28 mouse cellular contexts compared by ENCODE assay signal in genomic region chr1:64220040-64220439, GRCm38 (mm10).
DNase-seq lines count a peak whose midpoint lies in the region; ATAC-seq and TF ChIP-seq lines count a peak whose summit lies in the region.
"Had no signal": no experiment of that assay in that cellular context is flagged by ENCODE, and none has a peak within 500 bp of the region (broad histone marks: within the 10 kb centered on the region; RNA-seq: fewer than 3 reads in every experiment).

No protein-coding gene starts in this region.

- H3K36me3 ChIP-seq in forebrain, embryonic 10.5 days (replicated peaks), result no peaks in the 10 kb centered on the region
- no peaks in the 10 kb centered on the region for H3K36me3 ChIP-seq in forebrain, embryonic 11.5 days (ENCODE audit: control insufficient read depth, insufficient read depth, low read length)
- H3K36me3 ChIP-seq in hindbrain, postnatal 0 days (ENCODE audit: insufficient read depth, low read length), result no peaks in the 10 kb centered on the region
- no peaks in the 10 kb centered on the region for H3K36me3 ChIP-seq in hindbrain, embryonic 12.5 days
- H3K36me3 ChIP-seq in midbrain, embryonic 11.5 days (ENCODE audit: control insufficient read depth, insufficient read depth, low read length), result no peaks in the 10 kb centered on the region
- H3K36me3 ChIP-seq in midbrain, postnatal 0 days (ENCODE audit: insufficient read depth, low read length), result no peaks in the 10 kb centered on the region
- no peaks in the 10 kb centered on the region for H3K36me3 ChIP-seq in intestine, postnatal 0 days (ENCODE audit: control insufficient read depth, insufficient read depth)
- H3K36me3 ChIP-seq: embryonic facial prominence, embryonic 12.5 days; heart, embryonic 12.5 days; limb, embryonic 10.5 days; limb, embryonic 15.5 days; liver, embryonic 13.5 days; neural tube, embryonic 15.5 days; stomach, embryonic 15.5 days had no signal

- H3K27me3 ChIP-seq in forebrain, embryonic 10.5 days (ENCODE audit: poor library complexity, severe bottlenecking), result no peaks in the 10 kb centered on the region
- H3K27me3 ChIP-seq in forebrain, embryonic 11.5 days (ENCODE audit: control insufficient read depth, insufficient read depth, low read length), result no peaks in the 10 kb centered on the region
- no peaks in the 10 kb centered on the region for H3K27me3 ChIP-seq in hindbrain, postnatal 0 days (ENCODE audit: insufficient read depth, low read length)
- H3K27me3 ChIP-seq in hindbrain, embryonic 12.5 days, result no peaks in the 10 kb centered on the region
- no peaks in the 10 kb centered on the region for H3K27me3 ChIP-seq in midbrain, embryonic 11.5 days (ENCODE audit: control insufficient read depth, insufficient read depth, low read length)
- H3K27me3 ChIP-seq in midbrain, postnatal 0 days (ENCODE audit: insufficient read depth, low read length), result no peaks in the 10 kb centered on the region
- no peaks in the 10 kb centered on the region for H3K27me3 ChIP-seq in intestine, postnatal 0 days (replicated peaks; ENCODE audit: control insufficient read depth, insufficient read depth, low read length)
- H3K27me3 ChIP-seq: CH12.LX; embryonic facial prominence, embryonic 12.5 days; heart, embryonic 12.5 days; limb, embryonic 15.5 days; liver, embryonic 13.5 days; neural tube, embryonic 15.5 days; stomach, embryonic 15.5 days had no signal

- no peak overlapping the region for H3K9ac ChIP-seq in forebrain, embryonic 11.5 days (ENCODE audit: low read length)
- H3K9ac ChIP-seq in hindbrain, postnatal 0 days (replicated peaks; ENCODE audit: low read length), result no peak overlapping the region
- H3K9ac ChIP-seq in hindbrain, embryonic 12.5 days, result no peak overlapping the region
- no peak overlapping the region for H3K9ac ChIP-seq in midbrain, embryonic 11.5 days (ENCODE audit: low read length)
- no peak overlapping the region for H3K9ac ChIP-seq in midbrain, postnatal 0 days (replicated peaks; ENCODE audit: low read length, poor library complexity, severe bottlenecking)
- H3K9ac ChIP-seq in intestine, postnatal 0 days (ENCODE audit: low read depth, low read length), result no peak overlapping the region
- H3K9ac ChIP-seq: embryonic facial prominence, embryonic 12.5 days; heart, embryonic 12.5 days; limb, embryonic 15.5 days; liver, embryonic 13.5 days; neural tube, embryonic 15.5 days; stomach, embryonic 15.5 days had no signal

- 80% methylated on average over 5 of the region's 5 CpGs for WGBS in forebrain, embryonic 10.5 days
- 80% methylated on average over 5 of the region's 5 CpGs for WGBS in forebrain, embryonic 11.5 days
- 66% methylated on average over 5 of the region's 5 CpGs for WGBS in hindbrain, postnatal 0 days
- WGBS in hindbrain, embryonic 12.5 days, result 69% methylated on average over 5 of the region's 5 CpGs
- WGBS in midbrain, embryonic 11.5 days, result 83% methylated on average over 5 of the region's 5 CpGs
- WGBS in midbrain, postnatal 0 days, result 54% methylated on average over 5 of the region's 5 CpGs
- WGBS in intestine, postnatal 0 days, result 87% methylated on average over 5 of the region's 5 CpGs

- TF ChIP-seq CTCF in hindbrain, postnatal 0 days (IDR thresholded peaks at IDR 0.05; ENCODE audit: low read depth), result no peak
- TF ChIP-seq CTCF in midbrain, postnatal 0 days (IDR thresholded peaks at IDR 0.05), result no peak
- TF ChIP-seq CTCF in intestine, postnatal 0 days (IDR thresholded peaks at IDR 0.05; ENCODE audit: low read depth), result no peak

- no peak overlapping the region for H3K4me3 ChIP-seq in forebrain, embryonic 10.5 days
- no peak overlapping the region for H3K4me3 ChIP-seq in forebrain, embryonic 11.5 days (ENCODE audit: low read depth, low read length)
- no peak overlapping the region for H3K4me3 ChIP-seq in hindbrain, postnatal 0 days (ENCODE audit: low read length)
- H3K4me3 ChIP-seq in hindbrain, embryonic 12.5 days, result no peak overlapping the region
- no peak overlapping the region for H3K4me3 ChIP-seq in midbrain, embryonic 11.5 days (ENCODE audit: low read depth, low read length)
- H3K4me3 ChIP-seq in midbrain, postnatal 0 days (ENCODE audit: low read depth, low read length), result no peak overlapping the region
- H3K4me3 ChIP-seq in intestine, postnatal 0 days (ENCODE audit: low read depth, low read length), result no peak overlapping the region
- H3K4me3 ChIP-seq: embryonic facial prominence, embryonic 12.5 days; heart, adult 2 months; heart, embryonic 12.5 days; limb, embryonic 10.5 days; limb, embryonic 15.5 days; liver, embryonic 13.5 days; neural tube, embryonic 15.5 days; stomach, embryonic 15.5 days had no signal

- no peak for ATAC-seq in forebrain, embryonic 11.5 days (replicated peaks; ENCODE audit: low FRiP score)
- no peak; the same call in 1 of the 2 replicates for ATAC-seq in hindbrain, postnatal 0 days
- no peak for ATAC-seq in hindbrain, embryonic 12.5 days (ENCODE audit: low FRiP score)
- ATAC-seq in midbrain, embryonic 11.5 days (ENCODE audit: low FRiP score), result no peak
- no peak for ATAC-seq in midbrain, postnatal 0 days (ENCODE audit: low FRiP score)
- no peak for ATAC-seq in intestine, postnatal 0 days
- ATAC-seq: lung, postnatal 0 days had no signal

- no peaks in the 10 kb centered on the region for H3K9me3 ChIP-seq in forebrain, embryonic 10.5 days
- H3K9me3 ChIP-seq in forebrain, embryonic 11.5 days (ENCODE audit: control insufficient read depth, low read length), result no peaks in the 10 kb centered on the region
- no peaks in the 10 kb centered on the region for H3K9me3 ChIP-seq in hindbrain, postnatal 0 days (ENCODE audit: low read length)
- no peaks in the 10 kb centered on the region for H3K9me3 ChIP-seq in hindbrain, embryonic 12.5 days (replicated peaks)
- H3K9me3 ChIP-seq in midbrain, embryonic 11.5 days (ENCODE audit: control insufficient read depth, low read length), result no peaks in the 10 kb centered on the region
- H3K9me3 ChIP-seq in midbrain, postnatal 0 days (ENCODE audit: low read length), result no peaks in the 10 kb centered on the region
- no peaks in the 10 kb centered on the region for H3K9me3 ChIP-seq in intestine, postnatal 0 days (ENCODE audit: control insufficient read depth)
- H3K9me3 ChIP-seq: embryonic facial prominence, embryonic 12.5 days; heart, embryonic 12.5 days; limb, embryonic 10.5 days; limb, embryonic 15.5 days; liver, embryonic 13.5 days; neural tube, embryonic 15.5 days; stomach, embryonic 15.5 days had no signal

- peaks cover 33% of the 10 kb centered on the region for H3K4me1 ChIP-seq in forebrain, embryonic 10.5 days
- no peaks in the 10 kb centered on the region; the same call in 1 of the 2 replicates for H3K4me1 ChIP-seq in forebrain, embryonic 11.5 days (replicated peaks; ENCODE audit: control insufficient read depth, insufficient read depth, low read length)
- H3K4me1 ChIP-seq in hindbrain, postnatal 0 days (ENCODE audit: insufficient read depth, low read length), result peaks cover 25% of the 10 kb centered on the region
- H3K4me1 ChIP-seq in hindbrain, embryonic 12.5 days, result peaks cover 20% of the 10 kb centered on the region
- H3K4me1 ChIP-seq in midbrain, embryonic 11.5 days (ENCODE audit: control insufficient read depth, insufficient read depth, low read length), result peaks cover 9% of the 10 kb centered on the region; the same call in 1 of the 2 replicates
- H3K4me1 ChIP-seq in midbrain, postnatal 0 days (ENCODE audit: insufficient read depth, low read length), result peaks cover 19% of the 10 kb centered on the region
- peaks cover 6% of the 10 kb centered on the region; the same call in 1 of the 2 replicates for H3K4me1 ChIP-seq in intestine, postnatal 0 days (replicated peaks; ENCODE audit: control insufficient read depth, insufficient read depth, low read length)
- H3K4me1 ChIP-seq: limb, embryonic 15.5 days; liver, embryonic 13.5 days had no signal

- peak overlapping the region; percentile 15; the same call in 1 of the 2 replicates for H3K27ac ChIP-seq in forebrain, embryonic 10.5 days
- no peak overlapping the region for H3K27ac ChIP-seq in forebrain, embryonic 11.5 days (ENCODE audit: low read depth, low read length)
- H3K27ac ChIP-seq in hindbrain, postnatal 0 days, result peak overlapping the region; percentile 37; the same call in 1 of the 2 replicates
- no peak overlapping the region for H3K27ac ChIP-seq in hindbrain, embryonic 12.5 days
- H3K27ac ChIP-seq in midbrain, embryonic 11.5 days (ENCODE audit: low read depth, low read length), result no peak overlapping the region
- peak overlapping the region; percentile 60 for H3K27ac ChIP-seq in midbrain, postnatal 0 days (ENCODE audit: low read depth, low read length)
- no peak overlapping the region for H3K27ac ChIP-seq in intestine, postnatal 0 days (ENCODE audit: low read depth, low read length)
- H3K27ac ChIP-seq: embryonic facial prominence, embryonic 12.5 days; heart, adult 2 months; limb, embryonic 10.5 days; limb, embryonic 15.5 days; liver, embryonic 13.5 days; stomach, embryonic 15.5 days had no signal

- no peak for DNase-seq in forebrain, embryonic 10.5 days (ENCODE audit: extremely low spot score, low spot score)
- no peak for DNase-seq in forebrain, embryonic 11.5 days (ENCODE audit: low spot score)
- DNase-seq in hindbrain, postnatal 0 days (ENCODE audit: low spot score), result no peak
- peak; percentile 82 for DNase-seq in midbrain, embryonic 11.5 days (ENCODE audit: low spot score, missing footprints)
- DNase-seq in midbrain, postnatal 0 days (ENCODE audit: low spot score), result no peak
- no peak for DNase-seq in urinary bladder, postnatal 4 days (ENCODE audit: low spot score in 2 of 2)
- DNase-seq: adrenal gland, adult 8-10 months; cerebellum, adult 8-10 months; cerebellum, postnatal 36 days; heart, adult 2 months; heart, postnatal 4 days; kidney, adult 2 months; kidney, postnatal 4 days; liver, embryonic 13.5 days; lung, adult 18-20 months; lung, postnatal 4 days; right cerebral cortex, postnatal 25 days; thymus, postnatal 36 days had no signal

- no peak overlapping the region for H3K4me2 ChIP-seq in forebrain, embryonic 11.5 days (ENCODE audit: low read depth, low read length, severe bottlenecking)
- no peak overlapping the region for H3K4me2 ChIP-seq in hindbrain, postnatal 0 days (ENCODE audit: low read depth, low read length)
- no peak overlapping the region for H3K4me2 ChIP-seq in hindbrain, embryonic 12.5 days (replicated peaks)
- no peak overlapping the region for H3K4me2 ChIP-seq in midbrain, embryonic 11.5 days
- no peak overlapping the region for H3K4me2 ChIP-seq in midbrain, postnatal 0 days (ENCODE audit: low read depth, low read length, poor library complexity, severe bottlenecking)
- no peak overlapping the region for H3K4me2 ChIP-seq in intestine, postnatal 0 days (replicated peaks; ENCODE audit: low read depth)
- H3K4me2 ChIP-seq: embryonic facial prominence, embryonic 12.5 days; heart, embryonic 12.5 days; limb, embryonic 15.5 days; liver, embryonic 13.5 days; neural tube, embryonic 15.5 days; stomach, embryonic 15.5 days had no signal

Comparison
In these comparisons a context has a peak if more than half of its experiments do, and no peak if none do; other contexts are left out.
1. H3K27ac ChIP-seq: peak in forebrain, embryonic 10.5 days (single experiment), hindbrain, postnatal 0 days (single experiment) and midbrain, postnatal 0 days (single experiment); none in forebrain, embryonic 11.5 days (single experiment), hindbrain, embryonic 12.5 days (single experiment), midbrain, embryonic 11.5 days (single experiment) and intestine, postnatal 0 days (single experiment).